Mouse (Mus musculus) spleen, postnatal 0 days (tissue): Measurements from ENCODE around the gene Large2. TPM values are rescaled to one million over a fixed set of nuclear protein-coding genes. Genes with fewer than 3 reads are reported as not detected.

Experiments
- polyA plus RNA-seq: library from polyadenylated mRNA; unstranded; fragments of >200 nt; fragmentation: Nextera tagmentation; extraction: Ambion mirVana; gene quantifications from 2 replicates; pipeline ENCODE4 v1.2.1, GENCODE M21; 2015

The Large2 gene
- polyA plus RNA-seq: 0.76 and 0.83 TPM in 2 replicates

GRCm38 (mm10) chr2:92374514-92374913 is at the start of gene Large2, which contains the start of gene Pex16:
TSS of gene Large2 (minus strand) at chr2:92374869.
TSS of gene Pex16 (plus strand) at chr2:92374676.

GRCm38 (mm10) chr2:92401091-92401561 is 26.5 kb upstream of the Large2 start, which contains the start of gene Mapk8ip1:
TSS of gene Mapk8ip1 (minus strand) at chr2:92401263.

GRCm38 (mm10) chr2:92381901-92382588 is 7.4 kb upstream of the Large2 start, which contains the start of gene 1700029I15Rik:
TSS of gene 1700029I15Rik (plus strand) at chr2:92382538.

Other genes with a start within 250 kb of the Large2 start
- 20.3 and 22.6 TPM in 2 replicates for gene Pex16, start 193 bp downstream of the Large2 start, polyA plus RNA-seq
- gene 1700029I15Rik, start 7.7 kb upstream of the Large2 start, polyA plus RNA-seq: 0.51 and 0.64 TPM in 2 replicates
- 3.7 and 6.1 TPM in 2 replicates for gene Mapk8ip1, start 26.4 kb upstream of the Large2 start, polyA plus RNA-seq
- 8.8 and 11.1 TPM in 2 replicates for gene Cry2, start 59.2 kb upstream of the Large2 start, polyA plus RNA-seq
- 10.7 and 14.4 TPM in 2 replicates for gene Slc35c1, start 85.7 kb upstream of the Large2 start, polyA plus RNA-seq
- 5.0 and 9.2 TPM in 2 replicates for gene Chst1, start 224.8 kb upstream of the Large2 start, polyA plus RNA-seq